Mouse (Mus musculus): ENCODE data around the gene Sh2d6.

DNA sequence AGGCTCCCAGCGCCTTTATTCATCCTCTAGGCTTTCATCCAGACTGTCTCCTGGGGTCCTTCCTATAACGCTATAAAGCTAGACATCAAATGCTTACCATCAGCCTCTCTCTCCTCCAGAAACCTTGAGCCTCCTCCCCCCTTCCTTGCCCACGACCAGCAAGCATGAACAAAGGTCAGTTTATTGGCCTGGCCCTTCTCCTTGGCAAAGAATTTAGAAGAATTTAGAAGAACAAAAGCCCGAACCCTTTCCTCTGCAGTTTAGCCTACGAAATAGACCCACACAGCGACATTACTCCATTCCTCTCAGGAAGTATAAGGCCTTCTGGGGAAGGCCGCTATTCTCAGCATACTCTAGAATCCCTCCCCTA lies 8.5 kb downstream of the Sh2d6 start:
- TF ChIP-seq CTCF (IDR thresholded peaks at IDR 0.05; ENCODE audit: low read depth) (no peak), EP300 (IDR thresholded peaks at IDR 0.05; ENCODE audit: low read depth) (no peak; the same call in 1 of the 2 replicates)

All from heart, postnatal 0 days (tissue).